Mouse (Mus musculus): ENCODE data around the gene Cuedc2.
A peak's percentile ranks its signal among the peaks of the same experiment; 100 is the strongest.

Gene Cuedc2

DNA sequence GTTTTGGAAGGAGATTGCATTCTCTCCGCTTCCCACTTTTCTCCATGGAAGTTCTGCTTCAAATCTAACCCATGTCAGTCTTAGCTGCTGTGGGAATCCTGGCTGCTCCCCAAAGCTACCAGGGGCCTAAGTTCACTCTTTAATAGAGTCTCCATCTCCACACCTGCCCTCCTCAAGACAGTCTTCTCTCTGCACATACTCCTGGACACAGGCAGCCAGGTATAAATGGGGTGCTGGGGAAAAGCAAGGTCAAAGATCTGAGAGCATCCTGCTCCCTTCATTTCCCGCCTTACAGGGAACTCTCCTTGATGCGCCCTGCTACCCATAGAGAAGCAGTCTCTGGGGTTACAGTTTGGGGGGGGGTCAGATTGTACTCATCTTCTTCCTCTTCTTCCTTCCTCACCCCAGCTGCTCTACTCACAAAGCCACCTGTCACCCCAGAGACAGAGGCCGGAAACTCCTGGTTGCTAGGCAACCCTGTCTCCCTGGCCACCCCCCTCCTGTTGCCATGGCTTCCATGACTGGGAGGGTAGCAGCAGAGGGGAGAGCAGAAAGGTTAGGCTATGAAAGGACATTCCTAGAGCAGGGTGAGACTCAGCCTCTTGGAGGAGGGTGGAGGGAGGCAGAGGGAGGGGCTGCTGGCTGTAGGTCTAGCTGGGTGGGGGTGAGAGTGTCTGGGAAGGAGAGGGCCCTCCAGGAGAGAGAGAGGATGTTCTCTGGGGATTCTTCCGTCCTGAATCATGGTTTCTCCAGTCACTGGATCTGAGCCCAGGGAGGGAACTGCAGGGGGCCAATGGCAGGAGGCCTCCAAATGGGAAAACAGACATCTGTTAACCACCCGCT, 17.2 kb downstream of the Cuedc2 start:
- no peak for DNase-seq (ENCODE audit: low read depth, low spot score)

DNA sequence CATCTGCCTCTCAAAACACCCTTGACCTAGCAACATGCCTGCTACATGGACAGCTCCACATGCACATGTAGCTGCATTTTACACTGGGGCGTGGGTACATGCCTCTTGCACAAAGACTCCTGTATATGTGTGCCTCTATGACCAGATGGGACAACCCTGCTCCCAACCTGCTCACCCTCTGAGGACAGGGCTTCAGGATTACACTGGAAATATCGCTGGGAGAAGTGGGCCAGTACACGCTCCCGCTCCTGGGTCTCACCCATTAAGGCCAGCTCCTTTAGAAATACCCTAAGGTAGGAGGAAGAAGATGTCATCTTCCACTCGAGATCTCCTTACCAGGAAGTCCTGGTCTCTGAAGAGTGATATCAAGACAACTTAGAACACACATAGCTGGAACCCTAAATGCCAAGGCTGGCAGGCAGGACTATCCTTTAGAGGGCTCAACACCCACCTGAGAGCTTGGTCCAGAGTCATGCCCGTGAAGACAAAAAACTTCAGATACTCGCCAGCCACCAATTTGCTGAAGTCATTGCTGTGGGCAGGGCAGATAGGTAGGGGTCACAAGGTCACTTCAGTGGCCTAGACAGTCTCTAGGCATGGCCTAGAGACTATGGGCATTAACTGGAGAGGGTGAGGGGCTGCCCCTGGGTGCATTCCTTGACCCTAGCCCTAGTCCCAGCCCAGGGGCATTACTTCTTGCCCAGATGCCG, 18.3 kb downstream of the Cuedc2 start:
- no peak for DNase-seq (ENCODE audit: low read depth, low spot score)

DNA sequence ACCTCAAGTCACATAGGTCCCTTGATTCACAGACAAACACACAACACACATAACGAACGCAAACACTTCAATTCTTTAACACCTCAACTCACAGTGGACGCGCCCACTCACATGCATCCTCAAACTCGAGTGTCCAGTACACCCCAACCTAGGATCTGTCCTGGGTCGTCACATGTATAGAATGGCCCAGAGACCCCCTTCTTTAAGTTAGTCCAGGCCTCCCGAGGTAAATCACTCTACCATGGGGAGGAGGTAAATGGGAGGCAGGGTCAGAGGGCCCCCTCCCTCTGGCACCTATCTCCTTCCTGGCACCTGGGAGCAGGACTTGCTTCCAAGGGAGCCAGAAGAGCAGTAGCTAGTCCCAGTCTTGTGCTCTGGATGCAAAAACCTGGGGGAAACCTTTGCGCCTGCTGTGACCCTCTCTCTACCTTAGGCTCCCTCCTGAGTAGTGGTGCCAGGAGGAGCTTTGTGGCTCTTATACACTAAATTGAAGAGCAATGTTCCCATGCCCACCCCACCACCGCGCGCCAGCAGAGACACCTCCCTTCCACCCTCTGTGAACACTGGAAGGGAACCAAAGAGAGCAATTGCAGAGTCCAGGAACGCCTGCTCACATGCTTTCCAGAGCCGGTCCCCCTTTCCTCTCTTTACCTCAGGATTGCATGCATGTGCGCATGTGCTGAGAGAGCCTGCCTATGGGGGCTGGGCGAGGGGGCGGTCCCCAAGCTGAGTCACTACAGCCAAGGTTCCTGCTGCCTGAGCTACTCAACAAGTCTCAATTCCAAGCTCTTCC, 19.7 kb downstream of the Cuedc2 start:
- DNase-seq (ENCODE audit: low read depth, low spot score), result no peak

DNA sequence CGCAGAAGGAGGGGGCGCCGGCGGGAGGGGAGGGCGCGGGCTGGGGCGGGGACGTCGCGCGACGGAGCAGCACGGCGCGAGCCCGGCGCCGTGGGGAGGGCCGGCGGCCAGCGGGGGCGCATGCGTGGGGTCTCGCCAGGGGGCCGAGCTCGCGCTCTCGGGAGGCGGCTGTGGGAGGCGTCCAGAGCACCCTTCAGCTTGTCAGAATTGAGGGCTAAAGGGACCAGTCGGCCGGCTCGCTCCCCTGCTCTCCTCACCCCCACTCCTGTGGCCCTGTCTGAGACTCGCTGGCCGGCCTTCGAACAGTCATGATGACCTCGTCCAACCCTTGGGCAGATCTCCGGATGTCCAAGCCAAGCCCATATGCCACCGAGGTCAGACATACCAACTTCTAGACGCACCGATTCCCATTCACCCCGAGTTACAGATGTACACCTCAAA, 20.5 kb downstream of the Cuedc2 start:
- DNase-seq (ENCODE audit: low read depth, low spot score), result no peak

- DNase-seq (ENCODE audit: low read depth, low spot score), result no peak
These were observed 21.0 kb downstream of the Cuedc2 start for GRCm38 (mm10) chr19:46317546-46317885.

DNA sequence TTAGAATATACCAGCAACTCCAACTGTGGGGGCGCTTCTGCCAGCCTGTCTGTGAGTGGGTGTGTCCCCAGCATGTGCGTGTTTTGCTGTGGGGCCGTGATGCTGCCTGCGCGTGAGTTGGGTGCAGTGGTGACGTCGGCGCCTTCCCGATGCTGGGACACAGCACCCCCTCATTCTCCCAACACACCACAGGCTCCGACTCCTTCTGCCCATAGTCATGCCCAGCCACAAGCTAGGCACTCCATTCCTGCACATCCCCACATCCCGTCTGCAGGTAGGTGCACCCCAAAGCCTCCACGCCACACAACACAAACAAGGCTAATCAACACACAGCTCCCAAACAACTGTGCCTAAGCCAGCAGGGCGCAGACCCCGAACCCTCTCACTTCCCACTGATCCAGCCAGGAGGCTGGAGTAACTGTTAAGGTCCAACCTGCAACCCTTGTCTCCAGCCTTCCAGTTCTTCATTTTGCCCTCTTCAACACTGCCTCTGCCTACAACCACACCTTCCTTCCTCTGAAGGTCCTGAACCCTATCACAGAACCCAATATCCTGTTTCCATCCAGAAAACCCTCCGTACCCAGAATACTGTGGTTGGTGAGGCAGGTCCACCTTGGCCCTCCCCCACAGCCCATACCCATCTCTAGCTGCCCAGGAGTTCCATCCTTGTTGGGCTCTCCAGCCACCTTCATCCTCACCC, 21.5 kb downstream of the Cuedc2 start:
- DNase-seq (ENCODE audit: low read depth, low spot score), result no peak

GRCm38 (mm10) chr19:46315752-46316610, 22.5 kb downstream of the Cuedc2 start:
- no peak for DNase-seq (ENCODE audit: low read depth, low spot score)

- DNase-seq (ENCODE audit: low read depth, low spot score), result no peak
These were observed 23.4 kb downstream of the Cuedc2 start for GRCm38 (mm10) chr19:46314872-46315742.

DNA sequence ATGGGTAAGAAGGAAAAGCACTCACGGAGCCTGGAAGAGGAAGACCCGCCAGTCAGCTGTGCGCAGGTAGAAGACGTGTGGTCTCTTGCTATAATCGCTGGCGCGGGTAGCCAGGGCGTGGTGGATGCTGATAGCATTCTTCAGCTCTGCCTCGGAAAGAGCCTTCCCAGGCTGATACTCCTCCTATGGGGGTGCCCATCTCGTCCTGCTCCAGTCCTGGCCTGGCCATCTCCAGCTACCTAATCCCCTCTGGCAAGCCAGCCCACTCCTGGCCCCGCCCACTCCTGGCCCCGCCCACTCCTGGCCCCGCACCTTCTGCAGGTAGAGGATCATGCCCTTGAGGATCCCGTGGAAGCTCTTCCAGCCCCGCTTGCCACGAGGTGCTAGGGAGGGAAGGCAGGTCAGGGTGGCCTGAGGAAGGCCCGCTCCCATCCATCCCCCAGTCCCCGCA, 24.3 kb downstream of the Cuedc2 start:
- no peak for DNase-seq (ENCODE audit: low read depth, low spot score)

- DNase-seq (ENCODE audit: low read depth, low spot score), result no peak
These were observed 24.9 kb downstream of the Cuedc2 start for GRCm38 (mm10) chr19:46313591-46313990.

DNA sequence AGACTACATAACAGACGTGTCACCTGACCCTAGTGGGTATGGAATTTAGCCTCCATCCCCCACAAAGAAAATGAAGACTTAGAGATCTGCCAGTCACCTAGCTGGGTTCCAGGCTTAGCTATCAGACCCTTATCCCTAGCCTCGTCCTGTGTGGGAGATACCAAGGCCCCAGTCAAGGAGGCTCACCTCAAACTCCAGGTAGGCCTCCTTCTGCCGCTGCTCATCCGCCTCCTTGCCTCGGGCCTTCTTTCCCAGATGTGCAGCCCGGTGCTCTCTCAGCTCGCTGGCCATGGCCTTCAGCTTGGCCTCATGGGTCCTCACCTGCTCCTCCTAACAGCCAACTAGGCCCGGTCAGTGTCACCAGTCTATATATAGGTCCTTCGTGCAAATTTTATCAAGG, 25.4 kb downstream of the Cuedc2 start:
- no peak for DNase-seq (ENCODE audit: low read depth, low spot score)

DNA sequence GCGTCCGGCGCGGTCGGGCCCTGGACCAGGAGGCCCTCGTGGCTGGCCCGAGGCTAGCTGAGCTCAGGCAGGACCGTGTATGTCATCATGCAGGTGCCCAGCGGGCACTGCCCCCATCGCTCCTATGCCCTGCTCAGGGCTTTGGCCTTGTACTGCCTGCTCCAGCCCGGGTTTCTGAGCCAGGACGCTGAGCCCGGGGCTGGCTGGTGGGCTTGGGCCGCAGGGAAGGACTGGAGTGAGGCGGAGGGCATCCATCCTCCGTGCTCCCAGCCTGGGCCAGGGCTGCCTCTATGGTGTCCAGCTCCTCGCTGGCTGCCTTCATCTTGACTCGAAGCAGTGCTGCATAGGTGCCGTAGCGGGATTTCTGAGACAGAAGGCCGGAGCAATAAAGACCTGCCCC, 25.9 kb downstream of the Cuedc2 start:
- DNase-seq (ENCODE audit: low read depth, low spot score), result no peak

DNA sequence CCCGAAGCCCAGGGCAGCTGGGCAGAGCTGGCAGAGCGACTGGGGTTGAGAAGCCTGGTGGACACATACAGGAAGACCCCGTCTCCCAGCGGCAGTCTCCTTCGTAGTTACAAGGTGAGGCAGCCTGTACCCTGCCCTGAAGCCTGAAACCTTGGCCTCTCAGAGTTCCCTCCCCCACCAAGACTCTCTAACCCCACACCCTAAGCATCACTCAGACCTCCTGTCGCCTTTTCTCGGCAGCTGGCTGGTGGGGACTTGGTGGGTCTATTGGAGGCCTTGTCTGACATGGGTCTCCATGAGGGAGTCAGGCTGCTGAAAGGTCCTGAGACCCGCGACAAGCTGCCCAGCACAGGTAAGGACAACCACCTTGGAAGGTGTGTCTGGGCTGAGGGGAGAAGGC, 27.2 kb downstream of the Cuedc2 start:
- no peak for DNase-seq (ENCODE audit: low read depth, low spot score)

DNA sequence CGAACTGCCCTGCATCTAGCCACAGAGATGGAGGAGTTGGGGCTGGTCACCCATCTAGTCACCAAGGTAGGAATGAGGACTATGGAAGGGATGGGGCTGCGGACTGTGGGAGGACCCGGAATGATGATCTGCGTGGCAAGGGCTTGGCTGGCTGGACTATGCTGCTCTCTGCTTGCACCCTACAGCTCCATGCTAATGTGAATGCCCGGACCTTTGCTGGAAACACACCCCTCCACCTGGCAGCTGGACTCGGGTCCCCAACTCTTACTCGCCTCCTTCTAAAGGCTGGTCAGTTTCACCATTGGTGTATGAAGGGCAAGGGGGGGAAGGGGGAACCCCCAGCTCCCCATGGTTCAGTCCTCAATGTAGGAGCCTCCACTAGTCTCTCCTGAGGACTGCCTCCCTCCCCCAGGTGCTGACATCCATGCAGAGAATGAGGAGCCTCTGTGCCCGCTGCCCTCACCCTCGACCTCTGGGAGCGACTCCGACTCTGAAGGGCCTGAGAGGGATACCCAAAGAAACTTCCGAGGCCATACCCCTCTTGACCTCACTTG, 28.1 kb downstream of the Cuedc2 start:
- no peak for DNase-seq (ENCODE audit: low read depth, low spot score)

- no peak for DNase-seq (ENCODE audit: low read depth, low spot score)
These were observed 28.7 kb downstream of the Cuedc2 start for GRCm38 (mm10) chr19:46309651-46310305.

- peak; percentile 74 for DNase-seq (ENCODE audit: low read depth, low spot score)
These were observed 29.6 kb downstream of the Cuedc2 start for GRCm38 (mm10) chr19:46308706-46309435.

GRCm38 (mm10) chr19:46308303-46308702, 30.2 kb downstream of the Cuedc2 start:
- no peak for DNase-seq (ENCODE audit: low read depth, low spot score)

DNA sequence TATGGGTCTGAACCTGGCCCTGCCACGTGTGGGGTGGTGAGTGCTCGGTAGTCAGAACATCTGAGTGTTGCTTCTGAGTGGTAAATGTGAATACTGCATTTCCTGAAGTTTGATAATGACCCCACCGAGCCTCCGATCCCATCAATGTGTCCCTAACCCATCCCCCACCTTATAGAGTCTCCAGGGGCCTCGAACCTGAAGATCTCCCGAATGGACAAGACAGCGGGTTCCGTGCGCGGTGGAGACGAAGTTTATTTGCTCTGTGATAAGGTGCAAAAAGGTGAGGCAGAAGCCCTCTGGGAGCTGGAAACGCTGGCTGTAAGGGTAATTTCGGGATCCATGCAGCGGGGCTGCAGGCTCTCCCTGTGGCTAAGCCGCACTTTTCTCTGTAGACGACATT, 30.7 kb downstream of the Cuedc2 start:
- no peak for DNase-seq (ENCODE audit: low read depth, low spot score)
